Mouse (Mus musculus): ENCODE data around the gene Olfr766-ps1.

DNA sequence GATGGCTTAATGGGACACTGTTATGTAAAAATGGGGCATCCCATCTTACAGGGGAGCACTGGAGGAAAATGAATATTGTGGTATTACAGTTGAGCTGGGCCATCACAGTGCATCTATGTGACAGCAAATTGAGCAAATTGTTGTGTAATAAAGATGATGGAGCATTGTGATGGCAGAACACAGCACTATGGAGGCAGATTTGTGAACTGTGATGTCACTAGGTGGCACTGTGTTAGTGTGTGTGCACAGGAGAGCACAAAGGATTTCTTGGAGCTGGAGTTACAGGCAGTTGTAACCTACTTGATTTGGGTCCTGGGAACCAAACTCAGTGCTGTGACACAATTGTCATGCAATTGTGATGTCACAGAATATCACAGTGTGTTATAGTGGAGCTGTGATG lies 45.5 kb downstream of the Olfr766-ps1 start:
- TF ChIP-seq EP300 (IDR thresholded peaks at IDR 0.05; ENCODE audit: low read depth) = no peak
- TF ChIP-seq CTCF (IDR thresholded peaks at IDR 0.05; ENCODE audit: low read depth) = no peak
